Mouse (Mus musculus): ENCODE results near the gene Ecpas. TPM values are rescaled to one million over a fixed set of nuclear protein-coding genes. Genes with fewer than 3 reads are reported as not detected.
A peak's percentile ranks its signal among the peaks of the same experiment; 100 is the strongest.

Gene Ecpas
- total RNA-seq, 2 experiments from 2014 or later, result 131 to 140 TPM

GRCm38 (mm10) chr4:58911831-58912628 is 519 bp downstream of the Ecpas start:
- DNase-seq (ENCODE audit: low spot score in 2 of 2), result peak; percentile 52 to 67

GRCm38 (mm10) chr4:58911069-58911830 is 1.3 kb downstream of the Ecpas start:
- peak; percentile 71 to 72 for DNase-seq (ENCODE audit: low spot score in 2 of 2)

- DNase-seq (ENCODE audit: low spot score in 2 of 2), result no peak
Measured at GRCm38 (mm10) chr4:58910175-58911068, 2.1 kb downstream of the Ecpas start.

GRCm38 (mm10) chr4:58907453-58907852 is 5.1 kb downstream of the Ecpas start:
- DNase-seq (ENCODE audit: low spot score in 2 of 2), result no peak

GRCm38 (mm10) chr4:58898318-58898717 is 14.2 kb downstream of the Ecpas start:
- DNase-seq (ENCODE audit: low spot score in 2 of 2), result no peak

- no peak for DNase-seq (ENCODE audit: low spot score in 2 of 2)
Measured at GRCm38 (mm10) chr4:58897436-58897835, 15.1 kb downstream of the Ecpas start.

- DNase-seq (ENCODE audit: low spot score in 2 of 2), result no peak
Measured at GRCm38 (mm10) chr4:58894399-58894798, 18.1 kb downstream of the Ecpas start.

- DNase-seq (ENCODE audit: low spot score in 2 of 2), result no peak
Measured at GRCm38 (mm10) chr4:58890035-58890782, 22.3 kb downstream of the Ecpas start.

GRCm38 (mm10) chr4:58888568-58888967 is 24.0 kb downstream of the Ecpas start:
- DNase-seq (ENCODE audit: low spot score in 2 of 2), result no peak

- no peak for DNase-seq (ENCODE audit: low spot score in 2 of 2)
Measured at GRCm38 (mm10) chr4:58887626-58888025, 24.9 kb downstream of the Ecpas start.

GRCm38 (mm10) chr4:58886778-58887177 is 25.8 kb downstream of the Ecpas start:
- DNase-seq (ENCODE audit: low spot score in 2 of 2), result no peak

GRCm38 (mm10) chr4:58885341-58885740 is 27.2 kb downstream of the Ecpas start:
- no peak for DNase-seq (ENCODE audit: low spot score in 2 of 2)

- DNase-seq (ENCODE audit: low spot score in 2 of 2), result no peak
Measured at GRCm38 (mm10) chr4:58883841-58884240, 28.7 kb downstream of the Ecpas start.

GRCm38 (mm10) chr4:58874373-58874772 is 38.2 kb downstream of the Ecpas start:
- DNase-seq (ENCODE audit: low spot score in 2 of 2), result no peak

GRCm38 (mm10) chr4:58867242-58867641 is 45.3 kb downstream of the Ecpas start:
- DNase-seq (ENCODE audit: low spot score in 2 of 2), result peak in 1 of 2 experiments; percentile 27

GRCm38 (mm10) chr4:58832908-58833307 is 79.6 kb downstream of the Ecpas start:
- DNase-seq (ENCODE audit: low spot score in 2 of 2), result no peak

GRCm38 (mm10) chr4:58825921-58826320 is 86.6 kb downstream of the Ecpas start:
- no peak for DNase-seq (ENCODE audit: low spot score in 2 of 2)

GRCm38 (mm10) chr4:58787616-58788015 is 124.9 kb downstream of the Ecpas start, which contains the start of gene Olfr267:
Olfr267 (minus strand) TSS chr4:58787716.
- DNase-seq (ENCODE audit: low spot score in 2 of 2), result no peak

- DNase-seq (ENCODE audit: low spot score in 2 of 2), result no peak
Measured at GRCm38 (mm10) chr4:58786659-58787058, 125.9 kb downstream of the Ecpas start.

GRCm38 (mm10) chr4:58763417-58763816 is 149.1 kb downstream of the Ecpas start:
- no peak for DNase-seq (ENCODE audit: low spot score in 2 of 2)
